Mouse (Mus musculus) testis, adult 2 months (tissue): ENCODE measurements around the gene Hoxb4.

Experiments
- CTCF ChIP-seq: fragments of 200-500 bp; IDR thresholded peaks from 2 replicates; pipeline ENCODE4 v1.5.1; 2012; ENCODE audit warnings: low read depth, mild to moderate bottlenecking, inconsistent platforms, low read length, moderate library complexity; ENCODE audit not compliant: control insufficient read depth, insufficient read depth, insufficient replicate concordance
- POLR2A ChIP-seq: fragments of 200-500 bp; IDR thresholded peaks from 2 replicates; pipeline ENCODE4 v1.6.1; 2012; ENCODE audit warnings: low read depth, mild to moderate bottlenecking, inconsistent platforms, low read length, moderate library complexity; ENCODE audit not compliant: control insufficient read depth

DNA sequence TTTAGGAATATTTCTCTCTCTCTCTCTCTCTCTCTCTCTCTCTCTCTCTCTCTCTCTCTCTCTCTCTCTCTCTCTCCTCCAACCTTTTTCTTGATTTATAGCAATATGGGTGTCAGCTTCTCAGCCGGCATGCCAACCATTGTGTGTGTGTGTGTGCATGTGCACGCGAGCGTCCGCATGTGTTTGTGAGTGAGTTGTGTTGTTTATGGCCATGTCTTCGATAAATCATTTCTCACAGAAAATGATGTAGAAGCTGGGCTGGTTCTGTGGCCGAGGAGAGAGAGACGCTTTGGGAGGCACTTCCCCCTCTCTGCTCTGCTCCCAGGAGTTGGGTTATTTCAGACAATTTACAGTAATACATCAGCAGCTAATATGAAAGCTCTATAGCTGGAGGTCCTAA is 10.5 kb downstream of the Hoxb4 start:
- TF ChIP-seq POLR2A (no peak), CTCF (no peak)
